Mouse (Mus musculus) CH12.LX (cell line): ENCODE measurements around the gene Ppp1r32. TPM values are rescaled to one million over a fixed set of nuclear protein-coding genes. Genes with fewer than 3 reads are reported as not detected.

Experiments
- DNase-seq: peaks from one replicate; pipeline ENCODE4 v3.0.0-alpha.2; 2013; ENCODE audit errors: extremely low read depth
- H3K27ac ChIP-seq: 2 replicates; pipeline ENCODE4 v1.5.1; 2012; ENCODE audit warnings: low read depth, mild to moderate bottlenecking, control low read depth, moderate library complexity; ENCODE audit not compliant: insufficient read depth
- H3K27me3 ChIP-seq: replicated peaks from 2 replicates; pipeline ENCODE3; 2012; ENCODE audit warnings: inconsistent platforms
- H3K36me3 ChIP-seq, 2 experiments: replicated peaks in 1 of 2; 2 replicates each; pipeline versions ENCODE3 to v1.6.1; 2012; ENCODE audit warnings: inconsistent platforms in 1 of 2, low read length in 1 of 2, mild to moderate bottlenecking in 1 of 2, mixed read lengths in 1 of 2, moderate library complexity in 1 of 2; ENCODE audit not compliant: control insufficient read depth in 1 of 2, insufficient read depth in 1 of 2
- H3K4me1 ChIP-seq, 2 experiments: 2 replicates each; pipeline ENCODE4 v1.6.1; 2012; ENCODE audit warnings: inconsistent platforms in 1 of 2, moderate library complexity in 1 of 2; ENCODE audit not compliant: insufficient read depth in 2 of 2, control insufficient read depth in 1 of 2
- H3K4me2 ChIP-seq: 2 replicates; pipeline ENCODE4 v1.6.1; 2012; ENCODE audit warnings: low read depth, mild to moderate bottlenecking, control low read depth; ENCODE audit not compliant: poor library complexity, insufficient read depth, severe bottlenecking
- H3K4me3 ChIP-seq, 3 experiments: fragments of 150-350 bp in 1 of 3; sonication (generic) in 1 of 3; replicated peaks in 1 of 3; 2 replicates each; pipeline versions ENCODE3 to v1.5.1; 2011 to 2012; ENCODE audit warnings: low read depth in 2 of 3, low read length in 2 of 3, mild to moderate bottlenecking in 2 of 3, moderate library complexity in 2 of 3, control low read depth in 1 of 3, improper control_type of control experiment in 1 of 3, inconsistent platforms in 1 of 3, mixed read lengths in 1 of 3; ENCODE audit not compliant: poor library complexity in 1 of 3
- H3K79me2 ChIP-seq: replicated peaks from 2 replicates; pipeline ENCODE4 v1.6.1; 2012; ENCODE audit warnings: mild to moderate bottlenecking, moderate library complexity; ENCODE audit not compliant: control insufficient read depth, poor library complexity, insufficient read depth, severe bottlenecking; ENCODE audit errors: extremely low read depth
- H3K9ac ChIP-seq: 2 replicates; pipeline ENCODE4 v1.6.1; 2012; ENCODE audit warnings: low read depth, mild to moderate bottlenecking, control low read depth, moderate library complexity; ENCODE audit not compliant: insufficient read depth
- H3K9me3 ChIP-seq: replicated peaks from 2 replicates; pipeline ENCODE3; 2012; ENCODE audit warnings: low read length, inconsistent platforms, mixed read lengths
- CHD2 ChIP-seq: IDR thresholded peaks from 2 replicates; pipeline ENCODE4 v1.6.1; 2011; ENCODE audit warnings: low read length, improper control_type of control experiment
- ELF1 ChIP-seq: IDR thresholded peaks from 2 replicates; pipeline ENCODE4 v1.6.1; 2014; ENCODE audit warnings: low read depth, mild to moderate bottlenecking, inconsistent platforms, low read length, improper control_type of control experiment
- GABPA ChIP-seq: IDR thresholded peaks from 2 replicates; pipeline ENCODE4 v1.6.1; 2012; ENCODE audit warnings: low read depth, low read length, improper control_type of control experiment, inconsistent platforms; ENCODE audit not compliant: insufficient replicate concordance
- IRF4 ChIP-seq: IDR thresholded peaks from 2 replicates; pipeline ENCODE4 v1.6.1; 2014; ENCODE audit warnings: low read depth, mild to moderate bottlenecking, inconsistent platforms, low read length, improper control_type of control experiment
- JUND ChIP-seq: conservative IDR thresholded peaks from 2 replicates; pipeline ENCODE4 v1.6.1; 2011; ENCODE audit warnings: low read depth, low read length, improper control_type of control experiment
- KAT2A ChIP-seq: IDR thresholded peaks from 2 replicates; pipeline ENCODE4 v1.6.1; 2012; ENCODE audit warnings: low read length, improper control_type of control experiment, inconsistent platforms; ENCODE audit not compliant: insufficient replicate concordance
- MAZ ChIP-seq: IDR thresholded peaks from 2 replicates; pipeline ENCODE4 v1.6.1; 2012; ENCODE audit warnings: low read depth, mild to moderate bottlenecking, inconsistent platforms, low read length, improper control_type of control experiment, moderate library complexity
- MYC ChIP-seq: IDR thresholded peaks from 2 replicates; pipeline ENCODE4 v1.6.1; 2011; ENCODE audit warnings: low read depth, mild to moderate bottlenecking, improper control_type of control experiment, low read length
- NRF1 ChIP-seq: IDR thresholded peaks from 2 replicates; pipeline ENCODE4 v1.6.1; 2014; ENCODE audit warnings: low read depth, mild to moderate bottlenecking, inconsistent platforms, low read length, improper control_type of control experiment, moderate library complexity
- PAX5 ChIP-seq: IDR thresholded peaks from 2 replicates; pipeline ENCODE4 v1.6.1; 2012; ENCODE audit warnings: low read length, inconsistent platforms, mixed read lengths
- POLR2A ChIP-seq: IDR thresholded peaks from 2 replicates; pipeline ENCODE4 v1.6.1; 2011; ENCODE audit warnings: low read depth, mild to moderate bottlenecking, improper control_type of control experiment, low read length
- POLR2AphosphoS2 ChIP-seq: IDR thresholded peaks from 2 replicates; pipeline ENCODE4 v1.6.1; 2011; ENCODE audit warnings: low read depth, low read length, improper control_type of control experiment
- RCOR1 ChIP-seq: conservative IDR thresholded peaks from 2 replicates; pipeline ENCODE4 v1.6.1; 2012; ENCODE audit warnings: low read depth, mild to moderate bottlenecking, inconsistent platforms, low read length, improper control_type of control experiment
- SIN3A ChIP-seq: IDR thresholded peaks from 2 replicates; pipeline ENCODE4 v1.6.1; 2012; ENCODE audit warnings: low read length, improper control_type of control experiment, inconsistent platforms
- SMC3 ChIP-seq: IDR thresholded peaks from 2 replicates; pipeline ENCODE4 v1.6.1; 2011; ENCODE audit warnings: low read depth, low read length, improper control_type of control experiment
- TBP ChIP-seq: conservative IDR thresholded peaks from 2 replicates; pipeline ENCODE4 v1.6.1; 2011; ENCODE audit warnings: low read depth, low read length, improper control_type of control experiment
- TCF12 ChIP-seq: IDR thresholded peaks from 2 replicates; pipeline ENCODE4 v1.6.1; 2014; ENCODE audit warnings: low read depth, mild to moderate bottlenecking, inconsistent platforms, low read length, improper control_type of control experiment
- ZNF384 ChIP-seq: IDR thresholded peaks from 2 replicates; pipeline ENCODE4 v1.6.1; 2012; ENCODE audit warnings: low read depth, low read length, improper control_type of control experiment, inconsistent platforms
- dilution Hi-C: fragments of 300-500 bp; cut with MboI; formaldehyde crosslinking; loops from 2 replicates; pipeline ENCODE4 v1.14.3; 2020; ENCODE audit warnings: low sequenced_read_pairs; ENCODE audit not compliant: extremely low pct_unique_long_range_greater_than_20kb, extremely low pct_ligation_motif_present
- in situ Hi-C: fragments of 300-500 bp; cut with MboI; formaldehyde crosslinking; loops from 3 replicates; pipeline ENCODE4 v1.14.3; 2019; ENCODE audit warnings: low sequenced_read_pairs, low pct_ligation_motif_present, low pct_unique_long_range_greater_than_20kb, mixed read lengths
- polyA plus RNA-seq: library from polyadenylated mRNA; unstranded; fragments of >175 nt; gene quantifications from 2 replicates; pipeline ENCODE4 v1.2.1, GENCODE M21; 2012; ENCODE audit warnings: low read depth; ENCODE audit not compliant: insufficient read length
- total RNA-seq, 2 experiments: library from RNA; depleted of rRNA; stranded (reverse); fragments of 300-350 nt in 1 of 2; fragments of >200 nt in 1 of 2; gene quantifications; 2 replicates each; pipeline ENCODE4 v1.2.3; 2012 to 2014

The Ppp1r32 gene
- total and polyA plus RNA-seq, 3 experiments = 0.49 TPM; not detected in 2

DNA sequence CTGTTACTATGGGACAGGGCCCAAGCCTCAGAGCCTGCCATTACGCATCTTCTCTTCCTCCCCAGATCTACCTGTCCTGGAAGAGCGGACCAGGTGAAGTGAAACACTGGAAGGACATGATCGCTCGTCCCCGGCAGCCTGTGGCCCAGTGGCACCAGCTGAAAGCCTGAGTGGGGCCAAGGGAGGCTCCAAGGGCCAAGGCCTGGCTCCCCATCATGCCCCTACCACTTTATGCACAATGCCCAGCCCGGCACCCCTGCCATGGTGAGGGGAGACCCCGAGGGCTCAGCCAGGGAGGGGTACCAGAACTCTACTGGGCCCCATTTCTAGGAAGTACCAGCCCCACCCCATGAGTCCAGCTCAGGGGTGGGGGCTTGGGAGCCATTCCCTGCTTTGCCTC is 34.5 kb downstream of the Ppp1r32 start:
- dilution Hi-C loops (no loop called here), in situ Hi-C loops (no loop called here)
- no peaks in the 10 kb centered on the region for H3K79me2 ChIP-seq
- no peak for DNase-seq
- TF ChIP-seq MYC = no peak
- no peak for TF ChIP-seq SIN3A
- no peak for TF ChIP-seq TBP
- no peak for TF ChIP-seq KAT2A
- TF ChIP-seq TCF12 = no peak
- no peak for TF ChIP-seq RCOR1
- TF ChIP-seq IRF4 = no peak
- no peak for TF ChIP-seq PAX5
- TF ChIP-seq CHD2 = no peak
- TF ChIP-seq GABPA = no peak
- no peak overlapping the region for H3K27ac ChIP-seq
- H3K4me3 ChIP-seq = no peak overlapping the region
- no peak overlapping the region for H3K4me2 ChIP-seq
- H3K36me3 ChIP-seq = no peaks in the 10 kb centered on the region
- no peak overlapping the region for H3K9ac ChIP-seq
- H3K9me3 ChIP-seq = peaks cover 8% of the 10 kb centered on the region
- peaks cover 77% of the 10 kb centered on the region for H3K27me3 ChIP-seq
- no peaks in the 10 kb centered on the region for H3K4me1 ChIP-seq

DNA sequence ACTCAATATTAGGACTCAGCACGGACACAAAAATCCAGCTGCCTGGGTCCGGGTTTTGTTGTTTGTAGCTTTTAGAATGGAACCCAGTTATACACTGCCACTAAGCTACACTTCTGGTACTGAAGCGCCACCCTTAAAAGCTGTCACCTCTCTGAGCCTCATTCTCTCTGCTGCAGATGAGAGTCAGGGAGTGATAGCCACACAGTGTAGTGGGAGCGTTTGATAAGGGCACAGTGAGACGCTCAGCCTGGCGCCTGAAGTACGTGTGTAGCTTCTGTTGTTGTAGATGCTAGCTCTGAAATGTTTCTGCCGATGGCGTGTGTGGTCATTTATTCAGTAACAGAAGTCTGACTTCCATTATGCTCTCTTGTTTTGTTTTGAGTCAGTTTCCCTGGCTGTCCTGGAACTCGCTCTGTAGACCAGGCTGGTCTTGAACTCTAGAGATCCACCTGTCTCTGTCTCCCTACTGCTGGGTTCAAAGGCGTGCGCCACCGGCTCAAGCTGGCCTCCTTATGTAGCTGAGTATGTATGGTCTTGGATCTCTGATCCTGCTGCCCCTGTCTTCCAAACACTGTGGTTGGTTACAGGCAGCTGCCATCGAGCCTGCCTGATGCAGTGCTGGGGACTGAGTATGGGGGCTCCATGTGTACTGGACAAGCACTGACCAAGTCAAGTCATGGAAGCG is 37.9 kb downstream of the Ppp1r32 start:
- TF ChIP-seq GABPA (no peak), POLR2A (no peak), POLR2AphosphoS2 (no peak), SMC3 (no peak), RCOR1 (no peak), ZNF384 (no peak), ELF1 (no peak), MYC (no peak), MAZ (no peak), JUND (no peak), NRF1 (no peak), TCF12 (no peak)
- H3K27me3 ChIP-seq = peaks cover 82% of the 10 kb centered on the region
- no peak for DNase-seq
- dilution Hi-C loops = no loop called here
- no peaks in the 10 kb centered on the region for H3K36me3 ChIP-seq
- H3K4me2 ChIP-seq = no peak overlapping the region
- H3K9ac ChIP-seq = no peak overlapping the region
- no peak overlapping the region for H3K4me3 ChIP-seq
- in situ Hi-C loops = no loop called here
- no peak overlapping the region for H3K27ac ChIP-seq
- H3K9me3 ChIP-seq = peaks cover 8% of the 10 kb centered on the region
- no peaks in the 10 kb centered on the region for H3K4me1 ChIP-seq
- H3K79me2 ChIP-seq = no peaks in the 10 kb centered on the region
